Mouse (Mus musculus): ENCODE measurements around the gene Sirpa.

GRCm38 (mm10) chr2:129545596-129545995 lies 47.0 kb upstream of the Sirpa start:
- TF ChIP-seq CTCF (IDR thresholded peaks at IDR 0.05): no peak
- no peak for TF ChIP-seq EP300 (IDR thresholded peaks at IDR 0.05)

Data from lung, postnatal 0 days (tissue).